Mouse (Mus musculus) effector memory CD4-positive, alpha-beta T cell, adult 5 months (primary cell): Measurements from ENCODE around the gene Sirpa. TPM values are rescaled to one million over a fixed set of nuclear protein-coding genes. Genes with fewer than 3 reads are reported as not detected.

Experiments
- polyA plus RNA-seq: library from polyadenylated mRNA; unstranded; fragments of 100-300 nt; shearing (Covaris generic); gene quantifications from one replicate; pipeline ENCODE4 v1.2.1, GENCODE M21; 2017

Gene Sirpa
- 0.32 TPM for polyA plus RNA-seq

DNA sequence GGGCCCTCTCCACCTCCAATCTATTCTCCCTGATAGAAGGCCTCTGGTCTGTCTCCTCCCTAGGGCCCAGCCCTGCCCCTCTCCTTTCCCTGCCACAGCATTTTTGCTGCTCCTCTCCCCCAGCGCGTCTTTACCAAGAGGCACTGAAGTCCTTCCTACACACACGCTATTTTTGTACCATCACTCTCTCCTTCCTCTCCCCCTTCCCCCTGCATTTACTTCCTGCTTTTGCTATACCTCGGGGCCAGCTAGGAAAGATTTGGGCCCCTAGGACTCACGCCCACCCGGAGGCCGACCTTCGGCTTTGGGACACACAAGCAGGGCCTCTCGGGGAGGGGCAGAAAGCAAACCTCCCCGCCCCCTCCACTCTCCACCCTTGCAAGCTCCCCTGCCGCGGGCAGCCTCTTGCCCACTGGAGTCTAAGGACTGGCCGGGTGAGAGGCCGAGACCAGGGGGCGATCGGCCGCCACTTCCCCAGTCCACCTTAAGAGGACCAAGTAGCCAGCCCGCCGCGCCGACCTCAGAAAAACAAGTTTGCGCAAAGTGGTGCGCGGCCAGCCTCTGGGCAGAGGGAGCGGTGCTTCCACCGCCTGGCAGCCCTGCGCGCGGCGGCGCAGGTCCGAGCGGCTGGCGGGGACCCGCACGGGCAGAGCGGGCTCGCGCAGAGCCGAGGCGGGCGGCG is at the start of gene Sirpa:
Sirpa (plus strand) TSS at position 377 of the 682 bp plus-strand sequence.

Other genes starting within 250 kb of the Sirpa start
- 1.1 TPM for gene Il1b, start 221.7 kb upstream of the Sirpa start, polyA plus RNA-seq
- not detected for gene F830045P16Rik, start 56.2 kb upstream of the Sirpa start, polyA plus RNA-seq
- gene Pdyn, start 107.0 kb downstream of the Sirpa start, polyA plus RNA-seq = not detected
- 4.8 TPM for gene Stk35, start 207.7 kb downstream of the Sirpa start, polyA plus RNA-seq